Mouse (Mus musculus): ENCODE results near the gene Dlec1. TPM values are rescaled to one million over a fixed set of nuclear protein-coding genes. Genes with fewer than 3 reads are reported as not detected.

Dlec1 gene
- total and polyA plus RNA-seq, 3 experiments, result not detected

- no peaks in the 10 kb centered on the region for H3K36me3 ChIP-seq (replicated peaks)
- H3K27me3 ChIP-seq (ENCODE audit: insufficient read depth, low read length), result no peaks in the 10 kb centered on the region; the same call in 1 of the 2 replicates
- no peak for DNase-seq (ENCODE audit: low spot score)
- ATAC-seq (ENCODE audit: extremely low read depth, insufficient number of reproducible peaks, low FRiP score, poor library complexity, severe bottlenecking), result no peak
- H3K9me3 ChIP-seq (replicated peaks), result peaks cover 89% of the 10 kb centered on the region
- TF ChIP-seq GATA1 (IDR thresholded peaks at IDR 0.05; ENCODE audit: borderline replicate concordance, low read length), result no peak
- no peak for TF ChIP-seq POLR2AphosphoS5 (IDR thresholded peaks at IDR 0.05; ENCODE audit: insufficient replicate concordance, low read depth, low read length)
- H3K4me3 ChIP-seq (ENCODE audit: low read depth, low read length), result peak overlapping the region; percentile 23; the same call in 1 of the 2 replicates
- no peaks in the 10 kb centered on the region for H3K4me1 ChIP-seq (ENCODE audit: insufficient read depth, low read depth, low read length)
Observed at GRCm38 (mm10) chr9:119075685-119076084, 26.6 kb upstream of the Dlec1 start.

GRCm38 (mm10) chr9:119080040-119080675, 22.1 kb upstream of the Dlec1 start:
- H3K9me3 ChIP-seq (replicated peaks), result peaks cover 86% of the 10 kb centered on the region
- no peak for DNase-seq (ENCODE audit: low spot score)
- TF ChIP-seq CTCF (IDR thresholded peaks at IDR 0.05; ENCODE audit: low read depth, low read length) (no peak), POLR2AphosphoS5 (IDR thresholded peaks at IDR 0.05; ENCODE audit: insufficient replicate concordance, low read depth, low read length) (no peak), GATA2 (IDR thresholded peaks at IDR 0.05; ENCODE audit: borderline replicate concordance, low read depth, low read length) (no peak), GATA1 (IDR thresholded peaks at IDR 0.05; ENCODE audit: borderline replicate concordance, low read length) (no peak)
- no peaks in the 10 kb centered on the region for H3K36me3 ChIP-seq (replicated peaks)
- H3K27me3 ChIP-seq (ENCODE audit: insufficient read depth, low read length), result peaks cover 4% of the 10 kb centered on the region; the same call in 1 of the 2 replicates
- H3K4me1 ChIP-seq (ENCODE audit: insufficient read depth, low read depth, low read length), result no peaks in the 10 kb centered on the region
- H3K4me3 ChIP-seq (ENCODE audit: low read depth, low read length), result no peak overlapping the region
- ATAC-seq (ENCODE audit: extremely low read depth, insufficient number of reproducible peaks, low FRiP score, poor library complexity, severe bottlenecking), result no peak

- Histone ChIP-seq H3K9me3 (replicated peaks) (peaks cover 86% of the 10 kb centered on the region), H3K36me3 (replicated peaks) (no peaks in the 10 kb centered on the region), H3K4me1 (ENCODE audit: insufficient read depth, low read depth, low read length) (no peaks in the 10 kb centered on the region), H3K27me3 (ENCODE audit: insufficient read depth, low read length) (peaks cover 4% of the 10 kb centered on the region; the same call in 1 of the 2 replicates), H3K4me3 (ENCODE audit: low read depth, low read length) (no peak overlapping the region)
- ATAC-seq (ENCODE audit: extremely low read depth, insufficient number of reproducible peaks, low FRiP score, poor library complexity, severe bottlenecking) (no peak), DNase-seq (ENCODE audit: low spot score) (no peak)
- no peak for TF ChIP-seq TAL1 (conservative IDR thresholded peaks at IDR 0.05; ENCODE audit: low read depth, low read length)
- TF ChIP-seq POLR2AphosphoS5 (IDR thresholded peaks at IDR 0.05; ENCODE audit: insufficient replicate concordance, low read depth, low read length), result no peak
- TF ChIP-seq GATA2 (IDR thresholded peaks at IDR 0.05; ENCODE audit: borderline replicate concordance, low read depth, low read length), result no peak
- no peak for TF ChIP-seq CTCF (IDR thresholded peaks at IDR 0.05; ENCODE audit: low read depth, low read length)
- TF ChIP-seq GATA1 (IDR thresholded peaks at IDR 0.05; ENCODE audit: borderline replicate concordance, low read length), result no peak
Observed at GRCm38 (mm10) chr9:119082039-119082438, 20.2 kb upstream of the Dlec1 start.

GRCm38 (mm10) chr9:119082656-119083430, 19.4 kb upstream of the Dlec1 start:
- no peak for TF ChIP-seq POLR2AphosphoS5 (IDR thresholded peaks at IDR 0.05; ENCODE audit: insufficient replicate concordance, low read depth, low read length)
- no peak for TF ChIP-seq GATA1 (IDR thresholded peaks at IDR 0.05; ENCODE audit: borderline replicate concordance, low read length)
- TF ChIP-seq CTCF (IDR thresholded peaks at IDR 0.05; ENCODE audit: low read depth, low read length), result no peak
- no peak for TF ChIP-seq TAL1 (conservative IDR thresholded peaks at IDR 0.05; ENCODE audit: low read depth, low read length)
- TF ChIP-seq GATA2 (IDR thresholded peaks at IDR 0.05; ENCODE audit: borderline replicate concordance, low read depth, low read length), result no peak
- Histone ChIP-seq H3K9me3 (replicated peaks) (peaks cover 88% of the 10 kb centered on the region), H3K4me3 (ENCODE audit: low read depth, low read length) (no peak overlapping the region), H3K27me3 (ENCODE audit: insufficient read depth, low read length) (peaks cover 4% of the 10 kb centered on the region; the same call in 1 of the 2 replicates), H3K4me1 (ENCODE audit: insufficient read depth, low read depth, low read length) (no peaks in the 10 kb centered on the region), H3K36me3 (replicated peaks) (no peaks in the 10 kb centered on the region)
- ATAC-seq (ENCODE audit: extremely low read depth, insufficient number of reproducible peaks, low FRiP score, poor library complexity, severe bottlenecking) (no peak), DNase-seq (ENCODE audit: low spot score) (no peak)

- ATAC-seq (ENCODE audit: extremely low read depth, insufficient number of reproducible peaks, low FRiP score, poor library complexity, severe bottlenecking), result no peak
- no peak for DNase-seq (ENCODE audit: low spot score)
- Histone ChIP-seq H3K27me3 (ENCODE audit: insufficient read depth, low read length) (peaks cover 4% of the 10 kb centered on the region; the same call in 1 of the 2 replicates), H3K4me1 (ENCODE audit: insufficient read depth, low read depth, low read length) (no peaks in the 10 kb centered on the region), H3K9me3 (replicated peaks) (peaks cover 92% of the 10 kb centered on the region), H3K36me3 (replicated peaks) (no peaks in the 10 kb centered on the region), H3K4me3 (ENCODE audit: low read depth, low read length) (no peak overlapping the region)
- TF ChIP-seq POLR2AphosphoS5 (IDR thresholded peaks at IDR 0.05; ENCODE audit: insufficient replicate concordance, low read depth, low read length) (no peak), TAL1 (conservative IDR thresholded peaks at IDR 0.05; ENCODE audit: low read depth, low read length) (no peak), GATA1 (IDR thresholded peaks at IDR 0.05; ENCODE audit: borderline replicate concordance, low read length) (no peak), GATA2 (IDR thresholded peaks at IDR 0.05; ENCODE audit: borderline replicate concordance, low read depth, low read length) (no peak), CTCF (IDR thresholded peaks at IDR 0.05; ENCODE audit: low read depth, low read length) (no peak)
Observed at GRCm38 (mm10) chr9:119083966-119084365, 18.3 kb upstream of the Dlec1 start.

GRCm38 (mm10) chr9:119086451-119086850, 15.8 kb upstream of the Dlec1 start:
- TF ChIP-seq POLR2AphosphoS5 (IDR thresholded peaks at IDR 0.05; ENCODE audit: insufficient replicate concordance, low read depth, low read length), result no peak

More at GRCm38 (mm10) chr9:119086451-119086850, 15.8 kb upstream of the Dlec1 start:
- Histone ChIP-seq H3K27me3 (ENCODE audit: insufficient read depth, low read length) (no peaks in the 10 kb centered on the region), H3K36me3 (replicated peaks) (no peaks in the 10 kb centered on the region), H3K4me1 (ENCODE audit: insufficient read depth, low read depth, low read length) (no peaks in the 10 kb centered on the region), H3K4me3 (ENCODE audit: low read depth, low read length) (no peak overlapping the region), H3K9me3 (replicated peaks) (peaks cover 88% of the 10 kb centered on the region)
- no peak for DNase-seq (ENCODE audit: low spot score)
- ATAC-seq (ENCODE audit: extremely low read depth, insufficient number of reproducible peaks, low FRiP score, poor library complexity, severe bottlenecking), result no peak

Data from G1E (cell line).